Mouse (Mus musculus): ENCODE results near the gene Ccdc42. TPM values are rescaled to one million over a fixed set of nuclear protein-coding genes. Genes with fewer than 3 reads are reported as not detected.

Gene Ccdc42
- polyA plus RNA-seq, 1 experiment = 0.92 TPM

- Histone ChIP-seq H3K4me3 (ENCODE audit: insufficient read depth, low read length) (no peak overlapping the region), H3K4me1 (ENCODE audit: control insufficient read depth, insufficient read depth, low read length) (no peaks in the 10 kb centered on the region), H3K27ac (ENCODE audit: insufficient read depth, low read length) (no peak overlapping the region)
- TF ChIP-seq POLR2A (IDR thresholded peaks at IDR 0.05; ENCODE audit: extremely low read depth, insufficient read depth, low read length) = peak; percentile 78; the same call in 1 of the 2 replicates
- no peak for TF ChIP-seq CTCF (IDR thresholded peaks at IDR 0.05; ENCODE audit: extremely low read depth, insufficient read depth, low read length)
These were observed 3.6 kb upstream of the Ccdc42 start for GRCm38 (mm10) chr11:68583225-68583624.

DNA sequence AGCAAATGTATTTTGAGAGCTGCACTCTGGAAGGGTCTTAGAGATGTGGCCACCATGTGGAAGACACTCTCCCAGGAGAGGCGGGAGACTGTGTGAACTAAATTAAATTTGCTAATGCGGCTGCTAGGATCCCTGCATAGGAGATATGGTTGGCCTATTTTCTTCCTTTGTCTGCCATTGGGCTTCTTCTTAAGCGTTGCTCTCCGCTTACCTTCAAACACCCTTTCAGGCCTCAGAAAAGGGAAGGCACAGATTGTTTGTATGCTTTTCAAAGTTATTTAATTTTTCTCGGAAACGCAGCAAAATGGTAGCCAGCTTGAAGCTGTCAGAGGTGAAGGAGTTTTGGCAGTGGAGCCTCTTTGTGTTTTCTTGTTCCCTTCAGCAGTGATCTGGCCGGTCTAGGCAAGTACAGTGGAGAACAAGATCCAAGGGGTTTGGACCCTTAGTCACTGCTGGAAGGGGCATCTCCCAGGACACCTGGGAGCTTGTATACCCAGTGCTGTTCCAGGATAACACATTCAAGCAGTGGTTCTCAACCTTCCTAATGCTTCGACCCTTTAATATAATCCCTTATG lies 2.8 kb upstream of the Ccdc42 start:
- TF ChIP-seq CTCF (IDR thresholded peaks at IDR 0.05; ENCODE audit: extremely low read depth, insufficient read depth, low read length) = no peak
- TF ChIP-seq POLR2A (IDR thresholded peaks at IDR 0.05; ENCODE audit: extremely low read depth, insufficient read depth, low read length) = no peak
- H3K4me1 ChIP-seq (ENCODE audit: control insufficient read depth, insufficient read depth, low read length) = no peaks in the 10 kb centered on the region
- H3K4me3 ChIP-seq (ENCODE audit: insufficient read depth, low read length) = no peak overlapping the region
- no peak overlapping the region for H3K27ac ChIP-seq (ENCODE audit: insufficient read depth, low read length)

DNA sequence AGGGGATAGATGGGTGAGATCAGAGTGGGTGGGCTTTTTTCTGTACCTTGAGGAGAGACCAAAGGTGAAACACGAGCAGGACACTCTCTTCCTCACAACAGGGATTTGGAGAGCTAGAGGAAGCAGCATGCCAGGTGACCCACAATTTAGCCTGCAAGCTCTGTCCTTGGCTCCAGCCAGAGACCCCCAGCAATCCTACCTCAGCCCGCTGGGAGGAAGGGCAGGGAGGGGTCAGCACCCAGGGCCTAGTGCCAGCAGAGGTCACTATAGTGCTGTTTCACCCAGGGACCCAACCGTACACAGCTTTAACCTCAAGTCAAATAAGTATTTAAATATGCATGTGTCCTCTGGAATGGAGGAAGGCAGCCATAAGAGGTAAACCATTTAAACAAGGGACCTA lies 931 bp upstream of the Ccdc42 start:
- no peak overlapping the region for H3K27ac ChIP-seq (ENCODE audit: insufficient read depth, low read length)
- TF ChIP-seq CTCF (IDR thresholded peaks at IDR 0.05; ENCODE audit: extremely low read depth, insufficient read depth, low read length) (no peak), POLR2A (IDR thresholded peaks at IDR 0.05; ENCODE audit: extremely low read depth, insufficient read depth, low read length) (no peak)
- no peak overlapping the region for H3K4me3 ChIP-seq (ENCODE audit: insufficient read depth, low read length)
- no peaks in the 10 kb centered on the region for H3K4me1 ChIP-seq (ENCODE audit: control insufficient read depth, insufficient read depth, low read length)

DNA sequence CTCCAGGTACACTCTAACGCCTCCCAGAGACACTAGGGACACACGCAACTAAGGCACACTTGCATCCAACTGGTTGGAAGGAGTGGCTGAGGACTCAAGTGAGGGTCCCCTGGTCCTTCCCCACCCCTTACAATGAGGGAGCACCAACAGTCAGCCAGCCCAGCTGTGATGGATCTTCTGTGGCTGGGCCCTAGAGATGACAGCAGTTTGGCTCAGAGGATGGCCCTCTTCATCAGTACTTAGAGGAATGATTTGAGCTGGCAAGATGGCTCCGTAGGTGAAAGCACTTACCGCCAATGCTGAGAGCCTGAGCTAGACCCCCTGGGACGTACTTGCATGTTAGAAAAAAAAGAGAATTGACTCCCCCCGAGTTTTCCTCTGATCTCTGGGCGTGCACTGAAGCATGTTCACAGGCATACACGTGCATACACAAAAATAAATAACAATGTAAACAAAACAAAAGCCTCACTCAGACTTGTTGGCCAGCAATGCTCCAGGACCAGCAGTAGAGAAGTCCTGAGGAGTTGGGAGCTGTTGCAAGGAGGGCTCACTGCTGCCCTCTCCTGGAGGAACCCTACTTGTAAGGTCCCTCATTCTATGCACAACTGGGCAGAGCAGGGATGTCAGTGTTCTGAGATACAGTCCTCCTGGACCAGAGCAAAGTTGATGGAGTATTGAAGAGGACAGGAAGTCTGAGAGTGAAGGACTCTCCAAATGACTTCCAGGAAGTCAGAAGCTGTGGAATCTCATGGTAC lies 2.4 kb downstream of the Ccdc42 start:
- Histone ChIP-seq H3K4me3 (ENCODE audit: insufficient read depth, low read length) (no peak overlapping the region), H3K27ac (ENCODE audit: insufficient read depth, low read length) (no peak overlapping the region), H3K4me1 (ENCODE audit: control insufficient read depth, insufficient read depth, low read length) (no peaks in the 10 kb centered on the region)
- peak; percentile 93 for TF ChIP-seq CTCF (IDR thresholded peaks at IDR 0.05; ENCODE audit: extremely low read depth, insufficient read depth, low read length)
- no peak for TF ChIP-seq POLR2A (IDR thresholded peaks at IDR 0.05; ENCODE audit: extremely low read depth, insufficient read depth, low read length)

GRCm38 (mm10) chr11:68591708-68592107 lies 4.9 kb downstream of the Ccdc42 start:
- H3K27ac ChIP-seq (ENCODE audit: insufficient read depth, low read length) = no peak overlapping the region
- H3K4me3 ChIP-seq (ENCODE audit: insufficient read depth, low read length) = no peak overlapping the region
- H3K4me1 ChIP-seq (ENCODE audit: control insufficient read depth, insufficient read depth, low read length) = no peaks in the 10 kb centered on the region
- TF ChIP-seq POLR2A (IDR thresholded peaks at IDR 0.05; ENCODE audit: extremely low read depth, insufficient read depth, low read length) = no peak
- TF ChIP-seq CTCF (IDR thresholded peaks at IDR 0.05; ENCODE audit: extremely low read depth, insufficient read depth, low read length) = no peak

GRCm38 (mm10) chr11:68593247-68593646 lies 6.4 kb downstream of the Ccdc42 start:
- Histone ChIP-seq H3K27ac (ENCODE audit: insufficient read depth, low read length) (no peak overlapping the region), H3K4me1 (ENCODE audit: control insufficient read depth, insufficient read depth, low read length) (no peaks in the 10 kb centered on the region), H3K4me3 (ENCODE audit: insufficient read depth, low read length) (no peak overlapping the region)
- no peak for TF ChIP-seq CTCF (IDR thresholded peaks at IDR 0.05; ENCODE audit: extremely low read depth, insufficient read depth, low read length)
- TF ChIP-seq POLR2A (IDR thresholded peaks at IDR 0.05; ENCODE audit: extremely low read depth, insufficient read depth, low read length) = no peak

DNA sequence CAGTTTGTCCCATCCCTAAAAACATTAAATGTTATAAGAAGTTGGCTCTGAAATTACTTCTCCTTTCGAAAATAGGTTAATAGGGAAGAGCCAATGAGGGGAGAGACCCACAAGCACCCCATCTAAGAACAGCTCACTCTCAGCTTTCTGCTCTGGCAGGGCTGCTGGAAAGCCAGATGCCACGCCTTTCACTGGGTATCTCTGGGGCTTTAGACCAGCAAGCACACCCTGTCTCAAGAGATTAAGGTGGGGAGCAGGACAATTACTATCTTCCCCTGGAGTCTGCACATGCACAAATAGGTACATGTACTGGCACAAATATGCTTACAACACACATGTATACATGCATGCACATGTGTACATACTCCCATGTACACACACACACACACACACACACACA lies 11.1 kb downstream of the Ccdc42 start:
- H3K4me3 ChIP-seq (ENCODE audit: insufficient read depth, low read length) = no peak overlapping the region
- TF ChIP-seq CTCF (IDR thresholded peaks at IDR 0.05; ENCODE audit: extremely low read depth, insufficient read depth, low read length) (no peak), POLR2A (IDR thresholded peaks at IDR 0.05; ENCODE audit: extremely low read depth, insufficient read depth, low read length) (no peak)
- peaks cover 3% of the 10 kb centered on the region; the same call in 1 of the 2 replicates for H3K4me1 ChIP-seq (ENCODE audit: control insufficient read depth, insufficient read depth, low read length)
- H3K27ac ChIP-seq (ENCODE audit: insufficient read depth, low read length) = no peak overlapping the region

DNA sequence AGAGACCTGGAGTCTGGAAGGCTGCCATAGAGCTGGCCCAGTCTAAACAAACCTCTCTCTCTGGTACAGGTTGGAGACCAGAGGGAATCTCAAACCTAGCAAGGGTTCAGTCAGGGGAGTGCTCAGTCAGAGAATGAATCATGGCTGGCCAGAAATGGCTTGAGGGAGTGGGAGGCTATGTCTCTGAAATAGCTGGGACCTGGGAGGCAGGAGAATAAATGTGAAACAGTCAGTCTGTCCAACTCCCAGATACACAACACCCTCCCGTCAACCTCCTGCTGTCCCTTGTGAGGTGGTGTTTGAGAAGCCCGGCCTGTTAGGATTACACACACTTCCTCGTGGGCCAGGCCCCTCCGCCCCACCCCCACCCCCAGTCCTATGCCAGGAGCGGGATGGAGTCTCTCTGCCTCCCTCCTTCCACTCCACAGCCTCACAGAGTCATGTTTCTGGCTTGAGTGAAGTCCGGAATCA lies 13.8 kb downstream of the Ccdc42 start:
- H3K27ac ChIP-seq (ENCODE audit: insufficient read depth, low read length) = no peak overlapping the region
- H3K4me1 ChIP-seq (ENCODE audit: control insufficient read depth, insufficient read depth, low read length) = peaks cover 3% of the 10 kb centered on the region; the same call in 1 of the 2 replicates
- H3K4me3 ChIP-seq (ENCODE audit: insufficient read depth, low read length) = no peak overlapping the region
- no peak for TF ChIP-seq POLR2A (IDR thresholded peaks at IDR 0.05; ENCODE audit: extremely low read depth, insufficient read depth, low read length)

DNA sequence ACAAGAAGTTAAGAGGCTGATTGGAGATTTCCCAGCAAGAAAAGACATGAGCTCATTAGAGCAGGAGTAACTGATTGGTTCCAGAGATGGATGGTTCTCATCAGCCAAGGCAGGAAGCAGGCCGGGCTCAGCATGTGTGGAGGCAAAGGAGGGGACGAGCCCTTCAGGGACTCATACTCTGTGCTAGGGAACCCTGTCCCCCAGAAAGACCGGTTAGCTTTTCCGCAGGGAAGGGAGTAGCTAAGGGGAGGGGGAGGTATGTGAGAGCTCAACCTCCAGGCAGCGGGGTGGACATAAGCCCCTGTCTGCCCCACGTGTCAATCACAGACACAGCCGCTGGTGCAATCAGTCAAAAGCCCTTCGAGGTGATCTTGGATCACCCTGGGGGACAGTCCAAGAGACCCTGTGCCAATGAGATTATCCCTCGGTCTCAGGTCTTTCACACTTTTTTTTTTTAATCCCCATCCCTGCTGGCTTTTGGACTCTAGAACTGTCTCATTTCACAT lies 14.7 kb downstream of the Ccdc42 start:
- Histone ChIP-seq H3K4me3 (ENCODE audit: insufficient read depth, low read length) (no peak overlapping the region), H3K4me1 (ENCODE audit: control insufficient read depth, insufficient read depth, low read length) (peaks cover 3% of the 10 kb centered on the region; the same call in 1 of the 2 replicates), H3K27ac (ENCODE audit: insufficient read depth, low read length) (no peak overlapping the region)
- TF ChIP-seq CTCF (IDR thresholded peaks at IDR 0.05; ENCODE audit: extremely low read depth, insufficient read depth, low read length) = no peak
- TF ChIP-seq POLR2A (IDR thresholded peaks at IDR 0.05; ENCODE audit: extremely low read depth, insufficient read depth, low read length) = no peak

Data from cortical plate, adult 2 months (tissue).